Mouse (Mus musculus): ENCODE results near the gene Hectd1.
A peak's percentile ranks its signal among the peaks of the same experiment; 100 is the strongest.

Gene Hectd1

DNA sequence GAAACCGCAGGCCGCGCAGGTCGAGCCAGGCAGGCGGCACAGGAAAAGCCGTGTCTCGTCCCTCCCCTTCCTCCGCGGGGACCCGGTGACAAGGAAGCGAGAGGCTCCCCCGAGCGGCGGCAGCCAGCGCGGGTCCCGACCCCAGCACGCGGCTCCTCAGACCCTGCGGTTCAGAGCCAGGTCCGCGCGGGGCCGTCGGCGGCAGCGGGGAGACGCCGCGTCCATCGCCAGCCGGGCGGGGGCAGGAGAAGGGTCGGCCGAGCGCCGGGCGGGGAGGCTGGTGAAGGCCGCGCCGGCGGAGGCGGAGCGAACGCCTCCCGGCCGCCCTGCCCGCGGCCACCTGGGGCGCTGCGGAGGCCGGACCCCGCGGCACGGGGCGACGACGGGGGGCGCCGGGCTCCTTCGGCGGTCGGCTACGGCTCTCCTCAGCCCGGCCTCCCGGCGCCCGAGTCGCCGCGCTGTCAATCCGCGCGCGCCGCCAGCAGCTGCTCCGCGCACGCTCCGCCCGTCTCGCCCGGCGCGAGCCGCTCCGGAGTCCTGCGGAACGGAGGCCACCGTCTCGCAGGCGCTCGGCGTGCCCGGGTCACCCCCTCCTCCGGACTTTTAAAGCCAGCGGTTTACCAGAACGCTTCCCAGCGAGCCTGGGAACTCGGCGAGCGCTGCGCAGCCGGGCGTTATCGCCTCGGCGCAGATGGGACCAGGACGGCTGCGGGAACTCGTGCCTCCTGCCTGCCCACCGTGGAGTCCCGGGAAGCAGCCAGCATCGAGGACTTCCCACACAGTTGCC is at the start of gene Hectd1:
Gene Hectd1, minus strand, starts transcription at position 247 of the 787 bp plus-strand sequence.
- DNase-seq: peak; percentile 80

DNA sequence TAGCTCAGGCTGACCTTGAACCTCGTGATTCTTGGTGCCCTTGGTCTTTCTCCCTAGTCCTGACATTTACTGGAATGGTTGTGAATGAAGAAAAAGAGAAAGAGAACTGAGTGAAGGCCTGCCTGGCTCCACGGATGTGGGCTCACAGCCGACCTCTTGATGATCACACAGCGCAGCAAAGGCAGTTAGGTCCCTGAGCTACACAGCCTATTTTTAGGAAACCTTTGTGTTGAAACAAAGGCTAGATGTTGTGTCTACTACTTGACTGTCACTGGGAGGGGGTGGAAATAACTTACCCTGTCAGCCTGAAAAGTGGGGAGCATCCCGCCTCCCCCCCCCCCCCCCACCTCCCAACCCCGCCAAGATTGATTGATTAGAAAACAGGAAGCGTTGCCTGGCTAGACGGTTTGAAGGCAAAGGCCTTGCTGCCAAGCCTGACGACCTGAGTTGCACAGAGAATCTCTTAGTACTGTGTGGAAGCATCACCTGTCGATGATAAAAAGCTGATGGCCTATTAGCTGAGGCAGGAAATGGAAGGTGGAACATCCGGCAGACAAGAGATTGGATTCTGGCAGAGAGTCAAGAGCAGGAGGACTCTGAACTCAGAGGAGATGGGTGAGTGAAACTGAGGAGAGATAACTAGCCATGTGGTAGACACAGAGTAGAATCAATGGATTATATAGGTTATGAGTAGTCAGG is 42.3 kb upstream of the Hectd1 start:
- no peak for DNase-seq

DNA sequence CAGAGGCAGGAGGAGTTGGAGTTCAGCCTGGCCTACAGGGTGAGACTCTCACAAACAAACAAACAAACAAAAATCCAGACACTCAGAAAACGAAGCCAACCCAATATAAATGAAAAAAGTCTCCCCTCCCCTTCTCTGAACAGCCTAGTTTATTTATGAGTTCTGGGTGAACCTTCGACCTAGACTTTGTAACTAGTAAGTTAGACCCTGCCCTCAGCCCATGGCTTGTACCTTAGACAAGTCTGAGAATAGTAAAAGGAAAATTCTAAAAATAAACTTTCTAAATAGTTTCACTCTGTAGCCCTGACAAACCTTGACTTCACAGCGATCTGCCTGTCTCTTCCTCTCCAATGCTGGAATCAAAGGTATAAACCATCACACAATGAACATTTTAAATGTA is 40.2 kb upstream of the Hectd1 start:
- DNase-seq: no peak

DNA sequence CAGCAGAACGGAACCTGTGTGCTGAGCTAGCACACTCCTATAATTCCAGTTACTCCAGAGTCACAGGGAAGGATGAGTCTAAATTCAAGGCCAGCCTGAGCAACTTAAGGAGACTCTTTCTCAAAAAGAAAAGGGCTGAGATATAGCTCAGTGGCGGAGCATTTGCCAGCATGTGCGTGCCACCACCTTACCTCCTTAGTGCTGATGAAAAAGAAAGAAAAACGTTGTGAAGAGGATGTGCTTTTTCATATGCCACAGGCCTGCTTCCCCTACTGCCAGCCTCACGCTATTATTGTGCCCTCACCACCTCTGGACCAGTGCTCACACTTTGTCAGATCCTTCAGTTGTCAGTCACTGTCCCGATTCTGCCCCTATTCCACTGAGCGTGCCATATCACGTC is 37.7 kb upstream of the Hectd1 start:
- DNase-seq: no peak

DNA sequence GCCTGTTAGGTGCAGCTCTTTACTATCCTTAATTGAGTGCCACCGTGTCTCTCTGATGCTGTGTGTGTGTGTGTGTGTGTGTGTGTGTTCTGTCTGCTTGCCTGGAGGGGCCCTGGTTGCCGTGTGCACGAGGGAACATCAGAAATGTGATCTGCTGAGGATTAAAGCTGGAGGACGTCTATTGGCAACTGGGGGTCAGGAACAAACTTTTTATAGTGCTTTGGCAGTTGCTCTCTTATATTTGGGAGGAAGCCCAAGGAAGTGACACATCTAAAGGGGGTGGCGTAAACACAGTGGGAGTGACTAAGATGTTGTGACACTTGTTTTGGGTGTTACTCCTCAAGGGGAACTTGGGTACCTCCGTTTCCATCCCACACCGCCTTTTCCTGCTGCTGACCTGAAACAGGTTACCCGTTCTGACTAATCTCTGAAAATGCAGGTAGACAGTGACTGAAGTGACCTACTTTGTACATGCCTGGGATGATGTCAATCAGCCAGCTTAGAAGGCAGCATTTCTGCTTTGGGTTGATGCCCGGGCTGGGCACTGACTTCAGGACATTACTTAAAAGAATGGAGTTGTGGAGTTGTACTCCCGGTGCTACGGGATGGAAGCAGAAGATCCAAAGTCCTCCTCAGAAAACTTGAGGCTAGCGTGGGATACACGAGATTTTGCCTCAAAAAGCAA is 37.0 kb upstream of the Hectd1 start:
- DNase-seq: no peak

DNA sequence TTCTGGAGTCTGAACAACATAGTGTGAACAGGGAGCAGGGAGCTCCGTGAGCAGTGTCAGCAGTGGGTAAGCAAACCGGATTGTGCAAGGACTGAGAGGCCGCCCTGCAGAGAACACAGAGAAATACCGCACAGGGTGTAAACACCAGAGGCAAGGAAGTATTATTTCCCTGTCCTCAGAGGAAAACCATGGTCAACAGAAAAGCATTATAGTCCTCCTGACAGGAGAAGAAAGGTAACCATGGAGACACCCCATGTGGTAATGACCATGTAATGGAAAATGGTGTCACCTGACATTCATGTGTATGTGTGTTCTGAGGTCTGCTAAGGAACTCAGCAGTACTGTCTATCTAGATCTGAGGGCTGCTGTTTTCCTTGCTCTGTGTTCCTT is 36.4 kb upstream of the Hectd1 start:
- no peak for DNase-seq

DNA sequence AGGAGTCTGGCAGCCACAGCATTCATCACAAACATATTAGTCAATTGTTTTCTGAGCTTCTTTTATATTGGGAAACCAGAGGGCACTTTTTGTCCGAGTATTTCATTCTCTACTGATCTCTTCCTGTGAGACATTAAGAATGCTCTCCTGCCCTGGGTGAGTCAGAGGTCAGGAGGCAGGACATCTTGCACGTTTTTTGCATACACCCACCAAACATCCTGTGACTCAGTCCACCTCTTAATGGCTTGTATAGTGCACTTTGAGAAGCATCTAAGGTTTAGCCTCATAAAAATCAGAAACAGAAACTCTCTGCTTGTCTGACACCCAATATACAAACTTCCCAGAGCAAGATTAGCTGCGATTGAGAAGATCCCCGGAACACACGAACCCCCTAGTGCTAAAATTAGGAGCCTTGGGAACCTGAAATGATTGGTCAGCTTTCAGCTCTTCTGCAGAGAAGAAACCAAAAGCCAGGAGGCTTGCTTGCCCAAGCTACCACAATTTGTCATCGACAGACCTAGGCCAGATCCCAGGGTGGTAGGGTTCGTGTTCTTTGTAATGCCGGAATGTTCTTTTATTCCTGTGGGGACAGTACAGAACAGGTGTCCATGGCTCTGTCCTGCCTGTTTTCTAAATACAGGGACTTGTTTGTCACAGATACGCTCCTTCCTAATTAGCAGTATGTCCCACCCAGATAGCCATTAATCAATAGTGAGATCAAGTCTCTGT is 35.9 kb upstream of the Hectd1 start:
- no peak for DNase-seq

DNA sequence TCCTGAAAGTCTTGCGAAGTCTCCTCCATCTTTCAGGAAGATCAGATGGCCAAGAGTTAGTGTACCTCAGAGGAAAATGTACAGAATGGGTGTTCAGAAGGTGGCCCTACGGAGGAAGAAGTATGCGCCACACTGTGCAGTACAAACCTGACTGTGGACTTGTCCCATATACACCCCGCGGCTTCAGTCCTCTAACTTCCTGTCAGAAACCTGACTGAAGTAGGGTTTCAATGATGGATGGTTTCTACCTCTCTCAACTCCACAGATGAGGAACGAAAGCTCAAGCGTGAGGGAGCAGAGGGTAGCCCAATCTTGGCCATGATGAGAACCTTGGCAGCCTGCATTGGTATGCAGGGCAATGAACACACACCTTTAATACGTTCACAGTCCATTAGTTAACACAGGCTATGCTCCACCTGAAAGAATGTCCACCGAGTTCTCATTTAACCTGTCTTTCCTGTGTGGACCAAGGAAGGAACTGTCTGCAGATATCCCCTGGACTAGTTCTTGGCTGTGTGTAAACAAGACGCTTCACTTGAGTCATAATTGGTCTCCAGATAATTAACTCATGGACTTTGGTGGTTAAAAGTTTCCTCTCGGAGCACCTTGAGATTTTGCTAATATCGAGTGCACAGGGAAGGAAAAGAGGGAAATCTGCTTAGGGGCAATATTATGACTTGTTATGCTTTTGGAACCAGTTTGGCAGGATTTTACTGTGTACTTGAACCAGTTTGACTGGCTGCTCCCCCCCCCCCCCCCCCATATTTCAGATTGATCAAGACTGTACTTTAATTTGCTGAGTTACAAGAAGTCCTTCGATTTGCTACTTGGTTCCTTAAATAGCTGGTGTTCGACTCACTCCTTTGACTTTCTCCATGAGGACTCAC is 34.0 kb upstream of the Hectd1 start:
- DNase-seq: no peak

DNA sequence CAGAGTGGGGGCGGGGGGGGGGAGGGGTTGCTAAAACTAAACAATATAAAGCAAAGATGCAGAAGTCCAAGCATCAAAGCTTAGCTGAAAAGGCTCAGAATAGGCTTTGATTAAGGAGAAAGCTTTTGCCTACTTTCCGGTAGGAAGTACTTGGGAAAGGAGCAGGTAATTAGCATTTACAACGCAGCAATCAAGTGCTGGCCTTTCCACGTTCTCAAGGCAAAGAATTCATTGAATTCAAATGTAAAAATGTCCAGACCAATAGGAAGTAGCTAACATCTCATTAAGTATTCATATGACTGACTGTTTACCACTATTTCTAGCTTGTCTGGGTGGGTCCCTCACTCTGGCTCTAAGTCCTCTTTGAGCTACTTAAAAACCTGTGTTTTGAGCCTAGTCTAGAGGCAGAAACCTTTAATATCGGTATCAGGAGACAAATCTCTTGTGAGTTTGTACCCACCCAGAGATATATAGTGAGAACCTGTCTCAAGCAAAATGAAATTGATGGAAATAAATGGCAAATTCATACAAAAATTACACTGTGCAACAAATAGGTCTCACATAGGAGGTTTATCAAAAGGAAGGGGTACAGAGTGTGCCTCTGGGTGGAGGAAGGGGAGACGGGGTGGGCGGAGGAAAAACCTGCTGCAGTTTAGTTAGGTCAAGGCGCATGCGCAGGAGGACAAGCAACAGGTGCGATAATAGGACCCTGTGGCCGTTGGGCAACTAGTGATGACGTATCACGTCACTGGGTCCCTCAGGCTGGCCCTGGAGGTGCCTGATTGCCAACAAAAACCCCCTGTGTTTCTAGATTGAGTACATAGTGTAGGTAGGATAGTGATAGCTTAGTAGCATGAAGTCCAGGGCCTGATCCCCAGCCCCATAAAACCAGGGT is 29.0 kb upstream of the Hectd1 start:
- no peak for DNase-seq

DNA sequence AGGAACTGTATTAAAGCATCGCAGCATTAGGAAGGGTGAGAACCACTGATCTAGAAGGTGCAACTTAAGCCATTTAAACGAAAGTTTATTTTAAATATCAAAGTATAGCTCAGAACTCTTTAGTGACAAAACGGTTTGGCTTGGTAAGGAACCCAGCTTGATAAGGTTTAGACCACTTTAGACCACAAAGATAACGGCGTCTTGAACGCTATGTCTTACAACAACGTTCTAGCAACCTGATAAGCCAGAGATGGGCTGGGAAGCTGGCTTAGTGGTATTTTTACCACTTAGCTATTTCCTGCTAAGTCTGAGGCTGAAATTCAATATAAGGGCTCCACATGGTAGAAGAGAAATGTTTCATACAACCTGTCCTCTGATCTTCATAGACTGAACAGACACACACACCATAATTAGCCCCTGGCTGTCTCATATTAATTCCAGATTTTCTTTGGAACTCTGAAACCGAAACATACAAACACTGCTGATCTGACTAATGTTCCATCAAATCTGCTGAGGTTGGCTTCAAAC is 27.5 kb upstream of the Hectd1 start:
- DNase-seq: no peak

DNA sequence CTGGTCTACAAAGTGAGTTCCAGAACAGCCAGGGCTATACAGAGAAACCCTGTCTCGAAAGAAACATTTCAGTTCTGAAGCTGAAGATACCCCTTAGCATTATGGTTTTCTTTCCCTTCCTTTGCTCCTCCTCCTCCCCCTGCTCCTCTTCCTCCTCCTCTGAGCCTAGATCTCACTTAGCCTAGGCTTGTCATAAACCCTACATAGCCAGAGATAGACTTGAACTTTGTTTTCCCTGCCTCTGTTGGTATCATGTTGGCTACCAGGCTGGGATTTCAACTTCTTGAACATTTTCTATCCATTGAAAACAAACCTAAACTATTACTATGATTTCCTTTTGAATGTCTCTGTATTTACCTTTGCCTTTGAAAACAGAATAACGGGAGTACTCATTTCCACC is 26.5 kb upstream of the Hectd1 start:
- no peak for DNase-seq

DNA sequence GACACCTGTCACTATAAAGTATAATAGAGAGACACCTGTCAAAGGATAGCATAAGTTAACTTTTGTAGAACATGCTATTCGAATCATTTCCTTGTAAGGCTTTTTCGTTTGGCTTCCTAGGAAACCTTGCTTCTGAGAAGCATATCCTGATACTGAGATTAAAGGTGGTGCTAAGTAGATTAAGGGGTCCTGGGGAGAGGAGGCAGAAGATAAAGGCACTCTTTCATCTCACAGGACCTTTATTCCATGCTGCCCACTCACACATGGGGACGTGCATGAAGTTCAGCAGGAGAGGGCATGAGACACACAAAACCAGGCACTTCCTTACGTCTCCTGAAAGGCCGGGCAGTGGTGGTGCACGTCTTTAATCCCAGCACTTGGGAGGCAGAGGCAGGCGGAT is 26.1 kb upstream of the Hectd1 start:
- no peak for DNase-seq

DNA sequence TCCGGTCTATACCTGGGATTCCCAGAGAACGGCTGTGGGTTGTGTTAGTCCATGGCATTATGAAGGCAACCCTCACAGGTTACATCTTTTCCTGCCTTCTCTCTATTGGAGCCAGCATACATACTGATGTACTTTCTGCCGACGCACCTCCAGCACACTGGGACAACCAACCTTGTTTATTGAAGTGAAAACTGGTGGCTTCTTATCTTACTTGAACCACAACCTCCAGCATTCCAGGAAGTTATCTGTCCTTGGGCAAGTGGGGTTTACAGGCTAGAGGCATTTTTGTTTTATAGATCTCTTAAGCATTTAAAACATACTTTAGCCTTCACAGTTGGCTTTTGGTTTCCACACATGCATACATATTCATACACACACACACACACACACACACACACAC is 22.3 kb upstream of the Hectd1 start:
- DNase-seq: no peak

DNA sequence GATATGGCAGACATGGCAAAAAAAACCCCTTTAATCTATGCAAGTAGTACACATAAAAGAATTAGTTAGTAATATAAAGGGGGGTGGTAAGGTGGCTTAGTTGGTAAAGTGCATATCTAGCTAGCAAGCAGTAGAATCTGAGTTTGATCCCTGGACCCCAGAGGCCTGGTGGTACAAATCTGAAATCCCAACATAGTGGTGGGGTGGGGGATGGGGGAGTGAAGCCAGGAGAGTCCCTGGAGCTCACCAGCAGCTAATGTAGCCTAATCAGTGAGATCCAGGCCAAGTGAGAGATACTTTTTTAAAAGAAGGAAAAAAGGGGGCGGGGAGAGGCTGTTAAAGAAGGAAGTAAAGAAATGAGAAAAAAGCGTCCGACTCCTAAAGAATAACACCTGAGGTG is 21.8 kb upstream of the Hectd1 start:
- DNase-seq: no peak

DNA sequence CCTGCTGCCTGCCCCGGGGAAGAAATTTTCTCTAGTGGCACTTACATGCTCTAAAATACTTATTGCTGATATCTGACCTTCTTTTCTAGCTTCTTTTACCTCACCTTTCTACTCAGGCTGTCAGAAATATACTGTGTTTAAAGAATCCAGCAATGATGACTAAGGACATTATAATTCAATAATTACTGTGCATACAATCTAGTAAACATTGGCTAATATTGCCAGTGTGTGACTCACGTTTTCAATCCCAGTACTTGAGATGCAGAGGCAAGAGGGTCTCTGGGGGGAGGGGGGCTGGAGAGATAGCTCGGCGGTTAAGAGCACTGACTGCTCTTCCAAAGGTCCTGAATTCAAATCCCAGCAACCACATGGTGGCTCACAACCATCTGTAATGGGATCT is 21.0 kb upstream of the Hectd1 start:
- no peak for DNase-seq

DNA sequence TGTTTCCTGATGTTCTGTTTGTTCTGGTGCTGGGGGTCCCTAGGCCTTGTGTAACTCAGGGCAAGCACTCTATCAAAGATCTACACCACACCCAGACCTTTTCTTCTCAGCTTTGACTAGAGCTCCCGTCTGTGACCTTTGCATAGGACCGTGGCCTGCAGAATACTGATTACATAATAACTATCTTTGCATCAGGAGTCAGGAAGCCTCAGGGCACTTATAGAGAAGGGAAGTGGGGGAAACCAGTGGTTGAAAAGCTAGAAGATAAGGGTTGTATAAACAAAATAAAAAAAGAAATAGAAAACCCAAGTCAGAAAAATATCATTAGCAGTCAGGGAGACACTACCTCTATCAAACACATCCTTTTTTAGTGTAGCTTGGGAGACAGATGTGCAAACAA is 20.6 kb upstream of the Hectd1 start:
- DNase-seq: no peak

DNA sequence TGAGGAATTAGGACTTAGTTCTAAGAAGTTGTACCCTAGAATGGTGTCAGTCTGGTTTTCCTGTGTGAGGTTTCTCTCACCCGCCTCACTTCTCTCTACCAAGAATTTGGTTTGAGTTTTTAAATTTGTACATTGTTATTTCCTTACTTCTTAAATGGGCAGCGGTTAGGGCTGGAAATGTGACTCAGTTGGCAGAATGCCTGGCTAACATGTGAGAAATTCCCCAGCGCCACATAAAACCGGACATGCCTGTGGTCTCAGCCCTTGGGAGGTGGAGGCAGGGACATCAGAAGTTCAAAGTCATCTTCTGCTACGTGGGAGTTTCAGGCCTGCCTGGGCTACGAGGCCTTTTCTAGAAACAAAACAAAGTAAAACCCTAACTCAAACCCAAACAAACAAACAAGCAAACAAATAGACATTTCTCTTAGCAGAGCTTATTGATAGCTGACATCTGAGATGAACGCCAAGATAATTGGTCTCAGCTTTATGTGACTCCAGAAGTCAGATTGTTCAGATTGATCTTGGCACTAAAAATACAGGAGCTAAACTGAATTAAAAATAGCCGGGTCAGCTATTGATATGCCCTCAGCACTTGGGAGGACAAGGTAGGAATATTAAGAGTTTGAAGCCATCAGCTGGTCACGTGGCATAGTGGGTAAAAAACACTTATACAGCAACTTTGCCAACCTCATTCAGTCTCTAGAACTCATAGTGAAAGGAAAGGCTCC is 18.8 kb upstream of the Hectd1 start:
- DNase-seq: no peak

DNA sequence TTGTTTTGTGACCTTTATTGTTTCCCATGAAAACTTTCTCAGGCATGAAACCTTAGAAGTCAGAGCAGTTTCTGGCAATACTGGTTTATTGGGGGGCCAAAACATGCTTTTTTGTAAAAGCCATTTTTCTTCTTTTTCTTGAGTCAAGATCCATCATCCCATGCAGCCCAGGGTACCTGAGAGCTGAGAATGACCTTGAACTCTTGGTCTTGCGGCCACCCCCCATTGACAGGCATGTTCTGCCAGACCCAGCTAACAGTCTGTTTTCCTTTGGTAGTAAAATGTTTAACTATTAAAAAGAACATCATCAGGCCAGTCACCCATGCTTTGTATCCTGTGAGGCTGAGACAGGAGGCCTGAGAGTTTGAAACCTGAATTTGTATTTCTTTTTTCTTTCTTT is 15.9 kb upstream of the Hectd1 start:
- DNase-seq: no peak

DNA sequence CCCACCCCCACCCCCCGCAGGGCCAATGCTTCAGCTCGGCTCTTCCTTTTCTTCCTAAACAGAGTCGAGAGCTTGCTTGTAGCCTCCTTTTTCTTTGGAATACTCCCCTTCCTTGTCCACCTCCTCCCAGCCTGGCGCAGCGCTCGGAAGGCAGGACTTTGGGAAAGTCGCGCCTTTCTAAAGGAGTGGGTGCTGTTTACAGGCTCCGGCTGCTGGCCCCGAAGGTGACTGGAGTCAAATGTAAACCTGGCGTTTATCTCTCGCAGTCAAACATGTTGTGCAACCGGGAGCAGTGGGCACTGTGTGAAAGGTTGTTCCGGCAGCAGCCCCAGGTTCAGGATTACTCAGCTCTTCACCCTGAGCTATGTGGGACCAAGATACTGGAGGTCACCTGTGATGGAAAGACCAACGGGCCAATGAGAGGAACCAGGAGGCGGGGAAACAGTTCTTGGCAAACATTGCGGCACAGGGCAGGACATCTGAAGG is 15.5 kb upstream of the Hectd1 start:
- peak; percentile 97 for DNase-seq

All from cerebellum, adult 9-10 months (tissue).